Mouse (Mus musculus): ENCODE measurements around the gene Wdr76.
"Not testable (repeated sequence)": the region's sequence is repeated elsewhere in the genome, so short reads cannot be mapped to it uniquely, and the experiment has no call there.

Gene Wdr76

GRCm38 (mm10) chr2:121505942-121506882 lies at the start of gene Wdr76, which contains the start of gene Mfap1a:
Wdr76 (plus strand) TSS chr2:121506723.
Mfap1a (minus strand) TSS chr2:121506665.
- peak; percentile 78 for DNase-seq (ENCODE audit: inconsistent ontology term)

GRCm38 (mm10) chr2:121460071-121460470 lies 46.5 kb upstream of the Wdr76 start:
- DNase-seq (ENCODE audit: inconsistent ontology term): peak; percentile 57

- DNase-seq (ENCODE audit: inconsistent ontology term): not testable (repeated sequence)
Measured at GRCm38 (mm10) chr2:121468982-121469381, 37.5 kb upstream of the Wdr76 start.

GRCm38 (mm10) chr2:121472783-121473182 lies 33.7 kb upstream of the Wdr76 start:
- not testable (repeated sequence) for DNase-seq (ENCODE audit: inconsistent ontology term)

GRCm38 (mm10) chr2:121473301-121474179 lies 33.0 kb upstream of the Wdr76 start, which contains the start of gene Mfap1b:
Mfap1b (minus strand) TSS chr2:121474067.
- DNase-seq (ENCODE audit: inconsistent ontology term): peak; percentile 67

- DNase-seq (ENCODE audit: inconsistent ontology term): no peak
Measured at GRCm38 (mm10) chr2:121474180-121474535, 32.4 kb upstream of the Wdr76 start.

- DNase-seq (ENCODE audit: inconsistent ontology term): not testable (repeated sequence)
Measured at GRCm38 (mm10) chr2:121475306-121475705, 31.2 kb upstream of the Wdr76 start.

GRCm38 (mm10) chr2:121477491-121478266 lies 28.8 kb upstream of the Wdr76 start:
- no peak for DNase-seq (ENCODE audit: inconsistent ontology term)

GRCm38 (mm10) chr2:121480498-121480897 lies 26.0 kb upstream of the Wdr76 start:
- no peak for DNase-seq (ENCODE audit: inconsistent ontology term)

GRCm38 (mm10) chr2:121480916-121481315 lies 25.6 kb upstream of the Wdr76 start:
- DNase-seq (ENCODE audit: inconsistent ontology term): not testable (repeated sequence)

GRCm38 (mm10) chr2:121483576-121483975 lies 22.9 kb upstream of the Wdr76 start:
- no peak for DNase-seq (ENCODE audit: inconsistent ontology term)

GRCm38 (mm10) chr2:121484403-121484802 lies 22.1 kb upstream of the Wdr76 start:
- DNase-seq (ENCODE audit: inconsistent ontology term): not testable (repeated sequence)

- DNase-seq (ENCODE audit: inconsistent ontology term): not testable (repeated sequence)
Measured at GRCm38 (mm10) chr2:121501550-121501949, 5.0 kb upstream of the Wdr76 start.

- peak; percentile 11 for DNase-seq (ENCODE audit: inconsistent ontology term)
Measured at GRCm38 (mm10) chr2:121507173-121507950, 839 bp downstream of the Wdr76 start.

GRCm38 (mm10) chr2:121507951-121508330 lies 1.4 kb downstream of the Wdr76 start:
- no peak for DNase-seq (ENCODE audit: inconsistent ontology term)

GRCm38 (mm10) chr2:121509584-121509983 lies 3.1 kb downstream of the Wdr76 start:
- DNase-seq (ENCODE audit: inconsistent ontology term): peak; percentile 51

GRCm38 (mm10) chr2:121511401-121511800 lies 4.9 kb downstream of the Wdr76 start:
- no peak for DNase-seq (ENCODE audit: inconsistent ontology term)

GRCm38 (mm10) chr2:121512991-121513765 lies 6.7 kb downstream of the Wdr76 start:
- DNase-seq (ENCODE audit: inconsistent ontology term): not testable (repeated sequence)

- DNase-seq (ENCODE audit: inconsistent ontology term): no peak
Measured at GRCm38 (mm10) chr2:121514211-121514610, 7.7 kb downstream of the Wdr76 start.

- DNase-seq (ENCODE audit: inconsistent ontology term): no peak
Measured at GRCm38 (mm10) chr2:121518106-121518505, 11.6 kb downstream of the Wdr76 start.

Measured in Muller cell, postnatal 12 days (primary cell).